ENCODE assay signal across 8 mouse cellular contexts in genomic region chr5:30638041-30638440, GRCm38 (mm10). TPM values are rescaled to one million over a fixed set of nuclear protein-coding genes. Genes with fewer than 3 reads are reported as not detected.
DNase-seq lines count a peak whose midpoint lies in the region; TF ChIP-seq lines count a peak whose summit lies in the region.

No protein-coding gene starts in this region.

- peaks cover 2% of the 10 kb centered on the region for H3K27me3 ChIP-seq in CH12.LX (replicated peaks)

- no peak overlapping the region for H3K27ac ChIP-seq in CH12.LX (ENCODE audit: insufficient read depth, low read depth)
- no peak overlapping the region for H3K27ac ChIP-seq in bone marrow macrophage, adult 2 months (ENCODE audit: insufficient read depth, low read depth, low read length)

- DNase-seq in CH12.LX (ENCODE audit: extremely low read depth): peak; percentile 76
- peak; percentile 30 for DNase-seq in fibroblast of lung, adult 2 months (ENCODE audit: low read depth)
- DNase-seq in heart, postnatal 4 days: peak; percentile 90
- peak; percentile 73 for DNase-seq in layer of hippocampus, adult 9-10 months (ENCODE audit: low spot score)
- peak; percentile 90 for DNase-seq in lung, postnatal 10 days
- peak; percentile 42 for DNase-seq in retina, adult 2 months (ENCODE audit: low read depth, low spot score)
- peak; percentile 47 for DNase-seq in thymus, postnatal 25 days

- no peaks in the 10 kb centered on the region for H3K36me3 ChIP-seq in CH12.LX (replicated peaks in 1 of 2; ENCODE audit: control insufficient read depth in 1 of 2, insufficient read depth in 1 of 2, low read length in 1 of 2)

- no peaks in the 10 kb centered on the region for H3K9me3 ChIP-seq in CH12.LX (replicated peaks; ENCODE audit: low read length)

- H3K4me2 ChIP-seq in CH12.LX (ENCODE audit: insufficient read depth, low read depth, poor library complexity, severe bottlenecking): no peak overlapping the region

- no peak for TF ChIP-seq POLR2A in CH12.LX (IDR thresholded peaks at IDR 0.05; ENCODE audit: low read depth, low read length)
- no peak for TF ChIP-seq POLR2A in bone marrow macrophage, adult 2 months (IDR thresholded peaks at IDR 0.05; ENCODE audit: borderline replicate concordance, low read depth, low read length)

- in situ Hi-C loops in CH12.LX (cut with MboI; ENCODE audit: low pct_ligation_motif_present, low pct_unique_long_range_greater_than_20kb, low sequenced_read_pairs): loop anchor here (5.0 to 10.0 kb wide), 2 partner anchors 121 to 423 kb away; no protein-coding TSS in a partner anchor

- H3K4me3 ChIP-seq in CH12.LX (replicated peaks in 1 of 3; ENCODE audit: low read depth in 2 of 3, low read length in 2 of 3, poor library complexity in 1 of 3): no peak overlapping the region
- no peak overlapping the region for H3K4me3 ChIP-seq in bone marrow macrophage, adult 2 months (ENCODE audit: insufficient read depth, low read length)

- no peak overlapping the region for H3K9ac ChIP-seq in CH12.LX (ENCODE audit: insufficient read depth, low read depth)

- TF ChIP-seq EP300 in CH12.LX (IDR thresholded peaks at IDR 0.05; ENCODE audit: low read length): no peak

- no peak; the same call in none of the 2 replicates for TF ChIP-seq RAD21 in CH12.LX (IDR thresholded peaks at IDR 0.05; ENCODE audit: low read depth, low read length)

- no peaks in the 10 kb centered on the region for H3K79me2 ChIP-seq in CH12.LX (replicated peaks; ENCODE audit: control insufficient read depth, extremely low read depth, insufficient read depth, poor library complexity, severe bottlenecking)

- H3K4me1 ChIP-seq in CH12.LX (ENCODE audit: control insufficient read depth in 1 of 2, insufficient read depth in 2 of 2): peaks cover 5 to 33% of the 10 kb centered on the region in 2 experiments; a peak in 3 of 4 replicates
- peaks cover 3% of the 10 kb centered on the region for H3K4me1 ChIP-seq in bone marrow macrophage, adult 2 months (ENCODE audit: control insufficient read depth, insufficient read depth, low read length)

- dilution Hi-C loops in CH12.LX (cut with MboI; ENCODE audit: extremely low pct_ligation_motif_present, extremely low pct_unique_long_range_greater_than_20kb, low sequenced_read_pairs): loop anchor here (25.0 kb wide), 1 partner anchor 101 kb away; the partner anchor contains the start of gene Cib4

- peak; percentile 63 to 98 for TF ChIP-seq CTCF in CH12.LX (conservative IDR thresholded peaks at IDR 0.05 in 1 of 2, IDR thresholded peaks at IDR 0.05 in 1 of 2; ENCODE audit: low read depth in 2 of 2, low read length in 2 of 2)
- TF ChIP-seq CTCF in bone marrow macrophage, adult 2 months (IDR thresholded peaks at IDR 0.05; ENCODE audit: low read depth, low read length): peak; percentile 74

TF ChIP-seq in CH12.LX, 34 proteins besides CTCF, POLR2A, EP300 and RAD21:
- no peak for TF ChIP-seq CHD1 (IDR thresholded peaks at IDR 0.05; ENCODE audit: low read depth, low read length)
- no peak for TF ChIP-seq MAFK (IDR thresholded peaks at IDR 0.05; ENCODE audit: insufficient replicate concordance, low read length)
- TF ChIP-seq BHLHE40 (IDR thresholded peaks at IDR 0.05; ENCODE audit: low read depth, low read length): 0 out of 2 replicates have a peak, but pooled peaks have one; percentile 24
- no peak for TF ChIP-seq UBTF (IDR thresholded peaks at IDR 0.05; ENCODE audit: low read depth, low read length)
- TF ChIP-seq USF2 (conservative IDR thresholded peaks at IDR 0.05; ENCODE audit: low read depth, low read length): no peak
- TF ChIP-seq ZMIZ1 (IDR thresholded peaks at IDR 0.05; ENCODE audit: low read depth, low read length): no peak
- TF ChIP-seq MAX (IDR thresholded peaks at IDR 0.05; ENCODE audit: low read length): no peak
- TF ChIP-seq SIN3A (IDR thresholded peaks at IDR 0.05; ENCODE audit: low read length): 0 out of 2 replicates have a peak, but pooled peaks have one; percentile 24
- peak; percentile 22; the same call in 1 of the 2 replicates for TF ChIP-seq NELFE (IDR thresholded peaks at IDR 0.05; ENCODE audit: low read depth, low read length)
- no peak for TF ChIP-seq RCOR1 (conservative IDR thresholded peaks at IDR 0.05; ENCODE audit: low read depth, low read length)
- TF ChIP-seq SMC3 (IDR thresholded peaks at IDR 0.05; ENCODE audit: low read depth, low read length): peak; percentile 99
- TF ChIP-seq NRF1 (IDR thresholded peaks at IDR 0.05; ENCODE audit: low read depth, low read length): peak; percentile 22; the same call in 1 of the 2 replicates
- TF ChIP-seq ZC3H11A (IDR thresholded peaks at IDR 0.05; ENCODE audit: low read depth, low read length): peak; percentile 92
- no peak for TF ChIP-seq ELF1 (IDR thresholded peaks at IDR 0.05; ENCODE audit: low read depth, low read length)
- no peak for TF ChIP-seq E2F4 (IDR thresholded peaks at IDR 0.05; ENCODE audit: insufficient replicate concordance, low read depth, low read length)
- peak; percentile 45; the same call in 1 of the 2 replicates for TF ChIP-seq IRF4 (IDR thresholded peaks at IDR 0.05; ENCODE audit: low read depth, low read length)

RNA-seq across cellular contexts. Expression of gene Slc35f6, which starts 9.7 kb away (rescaled TPM):
- total RNA-seq in CH12.LX (2012; rRNA removed) (8.9 and 10.5 TPM in 2 replicates), CH12.LX (2014; rRNA removed) (8.0 and 9.5 TPM in 2 replicates)
- 9.0 and 9.4 TPM in 2 replicates for polyA plus RNA-seq in CH12.LX (2012; ENCODE audit: insufficient read length, low read depth)
- 77.3 and 78.2 TPM in 2 replicates for polyA plus RNA-seq in bone marrow macrophage, adult 2 months (2012; ENCODE audit: insufficient read depth, insufficient read length, missing spikeins)
- total RNA-seq in heart, postnatal 4 days (2021): 10 to 100 TPM; 35.1 to 38.5 TPM

RNA-seq across cellular contexts. Expression of gene Cenpa, which starts 28.5 kb away (rescaled TPM):
- 89.4 and 99.1 TPM in 2 replicates for total RNA-seq in CH12.LX (2012; rRNA removed)
- total RNA-seq in CH12.LX (2014; rRNA removed): 125 and 138 TPM in 2 replicates
- 143 and 163 TPM in 2 replicates for polyA plus RNA-seq in CH12.LX (2012; ENCODE audit: insufficient read length, low read depth)
- polyA plus RNA-seq in bone marrow macrophage, adult 2 months (2012; ENCODE audit: insufficient read depth, insufficient read length, missing spikeins): 81.0 and 87.8 TPM in 2 replicates
- 100 to 1,000 TPM; 141 to 145 TPM for total RNA-seq in heart, postnatal 4 days (2021)

RNA-seq across cellular contexts. Expression of gene Kcnk3, which starts 50.1 kb away (rescaled TPM):
- not detected in 2 replicates for total RNA-seq in CH12.LX (2012; rRNA removed)
- not detected in 2 replicates for total RNA-seq in CH12.LX (2014; rRNA removed)
- not detected in 2 replicates for polyA plus RNA-seq in CH12.LX (2012; ENCODE audit: insufficient read length, low read depth)
- polyA plus RNA-seq in bone marrow macrophage, adult 2 months (2012; ENCODE audit: insufficient read depth, insufficient read length, missing spikeins): not detected in 2 replicates
- 100 to 1,000 TPM; 145 TPM for total RNA-seq in heart, postnatal 4 days (2021)

Comparison
In these comparisons a context has a peak if more than half of its experiments do, and no peak if none do; other contexts are left out.
1. DNase-seq: peak in every context shown above with its lines; median percentile 90 in heart, postnatal 4 days; 90 in lung, postnatal 10 days; 76 in CH12.LX; 73 in layer of hippocampus, adult 9-10 months; 47 in thymus, postnatal 25 days; 42 in retina, adult 2 months; 30 in fibroblast of lung, adult 2 months.
2. RNA of gene Kcnk3, which starts 50.1 kb away (total RNA-seq): 145 TPM in heart, postnatal 4 days; not detected in CH12.LX; every median in the first group is over 100 times any median in the second.